Mouse (Mus musculus): ENCODE results near the gene Olfr228. TPM values are rescaled to one million over a fixed set of nuclear protein-coding genes. Genes with fewer than 3 reads are reported as not detected.

Gene Olfr228
- total RNA-seq (2023): not detected in 4 replicates

DNA sequence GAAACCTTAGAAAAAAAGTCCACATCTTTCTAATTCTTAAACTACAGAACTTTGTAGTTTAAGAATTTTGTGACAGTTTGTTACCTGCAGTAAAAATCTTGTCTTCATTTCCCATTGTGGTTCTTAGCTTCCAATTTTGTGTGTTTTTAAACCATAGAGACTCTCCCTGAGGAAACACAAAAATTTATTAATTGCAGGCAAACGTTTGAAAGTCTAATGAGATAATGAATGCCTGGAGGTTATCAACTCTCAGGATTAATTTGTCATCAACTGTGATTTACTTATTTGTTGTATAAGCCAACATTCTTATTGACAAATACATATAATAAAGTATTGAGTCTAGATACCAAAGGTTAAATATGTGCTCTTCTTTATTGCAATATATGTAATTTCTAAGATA, at the start of gene Olfr228:
Olfr228 (minus strand) TSS at position 101 of the 400 bp plus-strand sequence.

DNA sequence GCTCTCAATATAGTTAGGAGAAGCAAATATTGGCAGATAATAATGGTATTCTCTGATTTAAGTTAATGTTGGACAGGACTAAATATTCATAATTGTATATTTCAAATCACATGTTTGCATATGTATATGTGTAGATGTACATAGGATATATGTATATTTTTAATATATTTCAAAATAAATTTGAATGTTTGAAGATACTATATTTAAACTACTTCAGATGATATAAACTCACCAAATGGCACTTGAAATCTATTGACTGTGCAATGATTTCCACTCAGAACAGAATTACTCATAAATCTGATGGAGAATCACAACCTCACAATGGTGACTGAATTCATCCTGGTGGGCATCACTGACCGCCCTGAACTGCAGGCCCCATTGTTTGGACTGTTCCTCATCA, 21.0 kb upstream of the Olfr228 start, which contains the start of gene Olfr1076:
Olfr1076 (plus strand) TSS at position 301 of the 400 bp plus-strand sequence.

DNA sequence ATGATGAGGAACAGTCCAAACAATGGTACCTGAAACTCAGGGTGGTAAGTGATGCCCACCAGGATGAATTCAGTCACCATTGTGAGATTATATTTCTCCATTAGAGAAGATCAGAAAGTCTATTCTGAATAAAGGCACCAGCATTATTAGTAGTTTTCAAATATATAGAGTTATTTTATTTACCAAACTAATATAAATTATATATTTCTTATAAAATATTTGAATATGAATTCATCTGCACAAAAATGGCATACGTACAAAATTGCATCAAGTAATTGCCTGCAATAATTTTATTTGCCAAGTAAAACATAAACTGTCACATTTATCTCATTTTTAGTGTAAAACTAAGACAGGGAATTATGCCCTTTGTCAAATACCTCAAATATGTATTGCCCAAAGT, 31.0 kb downstream of the Olfr228 start, which contains the start of gene Olfr1066:
Olfr1066 (minus strand) TSS at position 101 of the 400 bp plus-strand sequence.

DNA sequence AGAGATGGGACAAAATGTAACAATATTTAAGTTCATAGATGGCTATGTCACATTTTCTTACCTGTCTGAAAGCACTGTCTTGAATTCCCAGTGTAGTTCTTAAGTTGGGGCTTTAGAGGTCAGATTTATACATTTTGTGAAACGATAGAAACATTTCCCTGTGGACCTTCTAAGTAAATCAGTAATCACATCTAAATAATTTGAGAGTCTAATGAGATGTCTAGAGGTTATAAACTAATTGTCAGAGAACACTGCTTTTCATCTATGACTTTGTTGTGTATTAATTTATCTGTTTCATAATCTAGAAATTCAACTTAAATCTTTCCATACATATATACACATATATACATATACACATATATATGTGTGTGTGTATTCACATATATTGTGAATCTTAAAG, 36.7 kb downstream of the Olfr228 start, which contains the start of gene Olfr1065:
Olfr1065 (minus strand) TSS at position 101 of the 400 bp plus-strand sequence.

Other genes starting within 250 kb of the Olfr228 start
- not detected in 4 replicates for gene Olfr1048, start 247.1 kb downstream of the Olfr228 start, total RNA-seq (2023)
- gene Olfr1049, start 229.1 kb downstream of the Olfr228 start, total RNA-seq (2023): not detected in 4 replicates
- gene Olfr1051, start 208.3 kb downstream of the Olfr228 start, total RNA-seq (2023): not detected in 4 replicates
- not detected in 4 replicates for gene Olfr1052, start 194.9 kb downstream of the Olfr228 start, total RNA-seq (2023)
- gene Olfr1053, start 172.1 kb downstream of the Olfr228 start, total RNA-seq (2023): not detected in 4 replicates
- not detected in 4 replicates for gene Olfr1054, start 152.0 kb downstream of the Olfr228 start, total RNA-seq (2023)
- gene Olfr1055, start 137.1 kb downstream of the Olfr228 start, total RNA-seq (2023): not detected in 4 replicates
- not detected in 4 replicates for gene Olfr1056, start 124.9 kb downstream of the Olfr228 start, total RNA-seq (2023)
- not detected in 4 replicates for gene Olfr1057, start 109.0 kb downstream of the Olfr228 start, total RNA-seq (2023)
- not detected in 4 replicates for gene Olfr1058, start 98.8 kb downstream of the Olfr228 start, total RNA-seq (2023)
- not detected in 4 replicates for gene Olfr1061, start 73.3 kb downstream of the Olfr228 start, total RNA-seq (2023)
- gene Olfr1062, start 60.6 kb downstream of the Olfr228 start, total RNA-seq (2023): not detected in 4 replicates
- gene Olfr1065, start 36.8 kb downstream of the Olfr228 start, total RNA-seq (2023): not detected in 4 replicates
- not detected in 4 replicates for gene Olfr1066, start 31.1 kb downstream of the Olfr228 start, total RNA-seq (2023)
- not detected in 4 replicates for gene Olfr1076, start 21.1 kb upstream of the Olfr228 start, total RNA-seq (2023)
- gene Olfr1079, start 55.1 kb upstream of the Olfr228 start, total RNA-seq (2023): not detected in 4 replicates
- gene Olfr1080, start 70.8 kb upstream of the Olfr228 start, total RNA-seq (2023): not detected in 4 replicates
- gene Olfr1082, start 111.6 kb upstream of the Olfr228 start, total RNA-seq (2023): not detected in 4 replicates
- not detected in 4 replicates for gene Olfr1084, start 152.3 kb upstream of the Olfr228 start, total RNA-seq (2023)
- not detected in 4 replicates for gene Olfr1085, start 174.6 kb upstream of the Olfr228 start, total RNA-seq (2023)
- gene Olfr1086, start 192.7 kb upstream of the Olfr228 start, total RNA-seq (2023): not detected in 4 replicates
- not detected in 4 replicates for gene Olfr1087, start 211.0 kb upstream of the Olfr228 start, total RNA-seq (2023)
- not detected in 4 replicates for gene Olfr1089, start 246.3 kb upstream of the Olfr228 start, total RNA-seq (2023)